Mouse (Mus musculus) heart, embryonic 16.5 days (tissue): ENCODE data around the gene Itk. TPM values are rescaled to one million over a fixed set of nuclear protein-coding genes. Genes with fewer than 3 reads are reported as not detected.
A peak's percentile ranks its signal among the peaks of the same experiment; 100 is the strongest.

Experiments
- ATAC-seq: fragments of 200-750 bp; cut with Nextera tagmentation; replicated peaks from 2 replicates; pipeline ENCODE4 v1.8.0; 2017; ENCODE audit warnings: moderate number of reproducible peaks; ENCODE audit not compliant: insufficient read depth, low FRiP score; ENCODE audit errors: extremely low read depth
- H3K27ac ChIP-seq: fragments of 300-500 bp; sonication (generic); 2 replicates; pipeline ENCODE4 v1.5.1; 2014; ENCODE audit warnings: mild to moderate bottlenecking, low read length, control low read depth, moderate library complexity
- H3K27me3 ChIP-seq: fragments of 300-500 bp; sonication (generic); 2 replicates; pipeline ENCODE4 v1.6.1; 2014; ENCODE audit warnings: low read length, mixed read lengths; ENCODE audit not compliant: control insufficient read depth, insufficient read depth
- H3K36me3 ChIP-seq: fragments of 300-500 bp; sonication (generic); 2 replicates; pipeline ENCODE4 v1.6.1; 2014; ENCODE audit not compliant: control insufficient read depth, insufficient read depth
- H3K4me1 ChIP-seq: fragments of 300-500 bp; sonication (generic); 2 replicates; pipeline ENCODE4 v1.6.1; 2014; ENCODE audit warnings: low read length, mixed read lengths; ENCODE audit not compliant: control insufficient read depth, insufficient read depth
- H3K4me2 ChIP-seq: fragments of 300-500 bp; sonication (generic); 2 replicates; pipeline ENCODE4 v1.6.1; 2014; ENCODE audit warnings: low read depth, mild to moderate bottlenecking, control low read depth, low read length
- H3K4me3 ChIP-seq: fragments of 300-500 bp; sonication (generic); 2 replicates; pipeline ENCODE4 v1.5.1; 2014; ENCODE audit warnings: mild to moderate bottlenecking, control low read depth, low read length
- H3K9ac ChIP-seq: fragments of 300-500 bp; sonication (generic); 2 replicates; pipeline ENCODE4 v1.6.1; 2014; ENCODE audit warnings: low read length, control low read depth
- H3K9me3 ChIP-seq: fragments of 300-500 bp; sonication (generic); replicated peaks from 2 replicates; pipeline ENCODE4 v1.6.1; 2016; ENCODE audit warnings: low read length; ENCODE audit not compliant: control insufficient read depth
- WGBS: fragments of 180-500 bp; shearing (Covaris S2); extraction: QIAGEN DNeasy Blood & Tissue Kit; methylation state at CpG from one replicate; pipeline ENCODE4 v1.1.7; 2014; 5-methylcytosine and 5-hydroxymethylcytosine counted together
- polyA plus RNA-seq: library from polyadenylated mRNA; unstranded; fragments of >200 nt; fragmentation: Nextera tagmentation; extraction: Ambion mirVana; gene quantifications from 2 replicates; pipeline ENCODE4 v1.2.1, GENCODE M21; 2015

Itk gene
- polyA plus RNA-seq, 1 experiment from 2014 or later: 5.2 TPM

DNA sequence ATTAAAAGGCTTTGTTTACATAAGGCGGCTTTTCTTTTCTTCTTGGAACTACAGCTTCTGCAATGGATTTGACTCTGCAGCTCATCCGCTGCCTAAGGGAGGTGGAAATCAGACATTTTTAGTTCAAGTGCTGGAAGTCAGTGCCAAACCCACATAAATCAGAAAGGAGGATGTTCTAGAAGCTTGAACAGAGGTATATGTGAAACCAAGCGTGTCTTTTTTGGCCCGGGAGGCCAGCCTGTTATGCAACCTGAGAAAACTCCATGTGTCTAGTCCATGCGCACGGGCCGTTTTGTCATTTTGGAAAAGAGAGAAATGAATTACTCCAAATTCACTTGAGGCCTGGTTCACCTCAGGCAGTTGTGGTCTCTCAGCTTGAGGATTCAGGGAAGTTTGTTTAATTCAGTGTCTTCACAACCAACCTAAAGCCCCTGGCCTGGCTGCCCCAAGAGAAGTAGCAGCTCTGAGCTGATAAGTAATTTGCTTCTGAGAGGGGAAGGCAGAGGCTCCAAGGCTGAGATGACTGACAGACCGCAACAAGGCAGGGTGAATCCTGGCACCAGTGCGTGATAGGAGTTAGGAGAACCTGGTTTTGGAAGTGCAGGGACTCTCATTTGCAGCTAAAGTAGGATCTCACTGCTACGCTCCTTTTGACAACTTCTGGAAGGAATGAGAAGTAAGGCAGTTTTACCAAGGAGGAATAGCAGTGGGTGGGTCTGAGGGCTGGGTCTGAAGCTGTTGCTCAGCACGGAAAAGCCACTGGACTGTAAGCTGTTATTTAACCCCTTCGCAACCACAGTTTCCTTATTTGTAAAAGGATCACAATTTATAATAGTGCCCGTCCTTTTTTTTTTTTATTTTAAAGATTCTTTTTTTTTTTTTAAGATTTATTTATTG is 90.2 kb downstream of the Itk start:
- H3K9ac ChIP-seq: no peak overlapping the region
- no peaks in the 10 kb centered on the region for H3K4me1 ChIP-seq
- no peaks in the 10 kb centered on the region for H3K36me3 ChIP-seq
- no peaks in the 10 kb centered on the region for H3K9me3 ChIP-seq
- H3K27ac ChIP-seq: no peak overlapping the region
- no peaks in the 10 kb centered on the region for H3K27me3 ChIP-seq
- H3K4me2 ChIP-seq: no peak overlapping the region
- no peak overlapping the region for H3K4me3 ChIP-seq
- 62% methylated on average over 13 of the region's 13 CpGs for WGBS
- ATAC-seq: no peak

DNA sequence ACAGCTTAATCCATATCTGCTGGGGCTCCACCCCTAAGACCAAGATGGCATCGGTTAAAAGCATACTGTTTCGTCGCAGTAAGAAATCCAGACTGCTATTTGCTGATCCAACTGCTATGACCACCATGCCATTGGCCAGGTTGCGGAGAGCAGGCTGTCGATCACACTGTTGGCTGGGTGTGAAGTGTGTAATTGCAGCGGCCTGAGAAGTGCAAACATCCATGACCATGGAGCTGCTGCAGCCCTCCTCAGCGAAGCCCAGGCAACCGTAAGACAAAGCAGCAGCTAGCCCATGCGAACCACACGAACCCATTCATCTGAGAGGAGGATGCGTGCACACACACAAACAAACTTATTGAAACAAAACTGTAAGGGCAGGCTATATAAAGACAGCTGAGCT is 94.9 kb downstream of the Itk start:
- Histone ChIP-seq H3K27me3 (no peaks in the 10 kb centered on the region), H3K27ac (no peak overlapping the region), H3K4me2 (no peak overlapping the region), H3K4me3 (no peak overlapping the region), H3K36me3 (no peaks in the 10 kb centered on the region), H3K9me3 (no peaks in the 10 kb centered on the region), H3K9ac (no peak overlapping the region), H3K4me1 (no peaks in the 10 kb centered on the region)
- ATAC-seq: no peak
- 88% methylated on average over 11 of the region's 11 CpGs for WGBS

DNA sequence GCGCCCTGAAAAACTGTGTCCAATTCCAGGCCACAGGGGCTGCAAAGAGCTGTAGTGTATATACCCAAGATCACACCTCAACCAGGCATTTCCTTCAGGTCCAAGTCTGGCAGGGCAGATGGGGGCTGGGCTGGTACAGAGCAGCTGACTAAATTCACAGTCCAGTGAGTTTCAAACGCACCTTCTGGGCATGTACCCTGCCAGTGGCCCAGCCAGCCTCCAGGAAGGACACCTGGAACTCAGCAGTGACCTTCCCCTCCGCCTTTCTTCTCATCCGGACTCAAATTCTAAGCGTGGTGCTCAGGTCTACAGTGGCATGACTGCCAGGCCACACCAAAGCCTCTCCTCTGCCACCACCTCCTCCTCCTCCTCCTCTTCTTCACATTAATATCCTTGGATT is 95.8 kb downstream of the Itk start:
- no peak overlapping the region for H3K27ac ChIP-seq
- no peaks in the 10 kb centered on the region for H3K27me3 ChIP-seq
- H3K4me2 ChIP-seq: no peak overlapping the region
- H3K4me3 ChIP-seq: no peak overlapping the region
- H3K4me1 ChIP-seq: no peaks in the 10 kb centered on the region
- no peak for ATAC-seq
- no peaks in the 10 kb centered on the region for H3K9me3 ChIP-seq
- WGBS: 84% methylated on average over 5 of the region's 5 CpGs
- H3K9ac ChIP-seq: no peak overlapping the region
- no peaks in the 10 kb centered on the region for H3K36me3 ChIP-seq

DNA sequence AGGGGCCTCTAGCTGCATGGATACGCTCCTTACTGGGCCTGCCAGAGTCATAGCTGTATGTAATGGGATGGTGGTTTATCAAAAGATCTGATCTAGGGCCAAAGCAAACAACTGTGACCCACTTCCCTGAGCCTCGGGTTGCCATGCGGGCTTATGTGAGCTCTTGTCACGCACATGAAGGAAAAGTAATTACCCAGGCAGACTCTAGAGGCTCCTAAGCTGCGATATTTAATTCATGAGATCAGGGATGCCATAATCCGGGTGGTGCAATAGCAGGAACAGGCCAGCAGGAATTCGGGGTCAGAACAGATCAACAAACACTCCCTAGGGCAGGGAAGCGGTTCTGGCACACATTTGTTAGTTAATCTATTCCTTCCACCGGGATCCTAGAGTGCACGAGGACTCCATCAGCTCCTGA is 98.3 kb downstream of the Itk start:
- Histone ChIP-seq H3K36me3 (no peaks in the 10 kb centered on the region), H3K27ac (no peak overlapping the region), H3K4me2 (no peak overlapping the region), H3K27me3 (no peaks in the 10 kb centered on the region), H3K9ac (no peak overlapping the region), H3K4me3 (no peak overlapping the region), H3K9me3 (no peaks in the 10 kb centered on the region), H3K4me1 (0 out of 2 replicates have a peak, but pooled peaks cover 2% of the 10 kb centered on the region)
- 54% methylated on average over 10 of the region's 10 CpGs for WGBS
- ATAC-seq: no peak

DNA sequence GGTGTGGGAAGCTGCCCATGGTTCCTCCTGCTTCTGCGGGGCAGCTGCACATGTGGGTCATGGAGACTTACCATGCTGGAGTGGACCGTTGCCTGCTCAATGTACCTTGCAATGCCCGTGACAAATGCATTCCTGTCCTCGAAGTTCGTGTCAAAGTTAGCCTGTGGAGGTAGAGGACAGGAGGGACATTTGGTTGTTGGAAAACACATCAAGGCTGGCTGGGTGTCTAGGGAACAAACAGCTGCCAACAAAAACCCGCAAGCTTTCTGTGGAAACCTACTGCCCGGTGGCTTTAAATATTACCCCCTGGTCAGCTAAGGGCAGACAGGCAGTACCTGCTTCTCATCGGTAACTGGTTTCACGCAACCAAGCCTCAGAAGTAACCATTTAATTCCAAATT is 99.8 kb downstream of the Itk start:
- no peak overlapping the region for H3K9ac ChIP-seq
- no peak overlapping the region for H3K27ac ChIP-seq
- no peak for ATAC-seq
- no peak overlapping the region for H3K4me2 ChIP-seq
- H3K9me3 ChIP-seq: no peaks in the 10 kb centered on the region
- WGBS: 80% methylated on average over 9 of the region's 9 CpGs
- H3K27me3 ChIP-seq: no peaks in the 10 kb centered on the region
- 0 out of 2 replicates have a peak, but pooled peaks cover 2% of the 10 kb centered on the region for H3K4me1 ChIP-seq
- no peaks in the 10 kb centered on the region for H3K36me3 ChIP-seq
- H3K4me3 ChIP-seq: no peak overlapping the region

DNA sequence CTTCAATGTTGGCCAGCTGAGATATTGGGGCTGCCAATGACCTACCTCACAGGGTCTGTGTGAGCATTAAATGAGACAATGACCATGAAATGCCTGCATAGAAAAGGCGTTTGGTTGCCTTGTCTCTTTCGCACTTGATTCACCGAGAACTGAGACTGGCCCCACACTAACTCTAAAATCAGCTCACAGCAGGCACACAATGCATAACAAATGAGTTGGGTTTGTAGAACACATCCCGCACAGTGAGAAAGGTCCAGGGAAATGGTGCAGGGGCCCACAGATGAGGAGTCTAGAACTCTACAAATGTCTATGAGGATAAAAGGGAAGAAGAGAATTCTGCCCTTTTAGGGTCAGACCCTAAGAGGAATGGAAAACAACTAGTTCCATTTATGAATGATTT is 100.3 kb downstream of the Itk start:
- Histone ChIP-seq H3K9ac (no peak overlapping the region), H3K4me1 (0 out of 2 replicates have a peak, but pooled peaks cover 2% of the 10 kb centered on the region), H3K36me3 (no peaks in the 10 kb centered on the region), H3K4me2 (no peak overlapping the region), H3K9me3 (no peaks in the 10 kb centered on the region), H3K4me3 (no peak overlapping the region), H3K27ac (no peak overlapping the region), H3K27me3 (no peaks in the 10 kb centered on the region)
- WGBS: 89% methylated on average over 4 of the region's 4 CpGs
- ATAC-seq: no peak

DNA sequence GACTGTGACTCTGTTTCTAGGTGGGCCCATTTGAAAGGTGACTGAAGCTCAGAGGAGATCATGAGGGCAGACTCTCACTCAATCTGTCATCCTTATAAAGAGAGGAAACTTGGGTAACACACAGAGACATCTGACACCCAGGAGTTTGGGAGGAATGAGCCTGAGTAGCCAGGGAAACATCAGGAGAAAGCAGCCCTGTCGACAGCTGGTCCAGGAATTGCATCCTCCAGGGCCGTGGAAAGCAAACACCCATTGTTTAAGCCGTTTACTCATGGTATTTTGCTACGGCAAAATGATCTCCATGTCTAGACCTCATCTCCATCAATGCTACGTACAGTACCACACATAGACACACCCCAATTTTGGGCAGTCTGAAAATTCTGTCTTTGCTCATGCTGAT is 101.2 kb downstream of the Itk start:
- no peaks in the 10 kb centered on the region for H3K9me3 ChIP-seq
- H3K27me3 ChIP-seq: no peaks in the 10 kb centered on the region
- no peak overlapping the region for H3K4me2 ChIP-seq
- H3K4me3 ChIP-seq: no peak overlapping the region
- WGBS: 43% methylated on average over 5 of the region's 5 CpGs
- no peak for ATAC-seq
- 0 out of 2 replicates have a peak, but pooled peaks cover 2% of the 10 kb centered on the region for H3K4me1 ChIP-seq
- no peak overlapping the region for H3K27ac ChIP-seq
- H3K9ac ChIP-seq: no peak overlapping the region
- H3K36me3 ChIP-seq: no peaks in the 10 kb centered on the region

DNA sequence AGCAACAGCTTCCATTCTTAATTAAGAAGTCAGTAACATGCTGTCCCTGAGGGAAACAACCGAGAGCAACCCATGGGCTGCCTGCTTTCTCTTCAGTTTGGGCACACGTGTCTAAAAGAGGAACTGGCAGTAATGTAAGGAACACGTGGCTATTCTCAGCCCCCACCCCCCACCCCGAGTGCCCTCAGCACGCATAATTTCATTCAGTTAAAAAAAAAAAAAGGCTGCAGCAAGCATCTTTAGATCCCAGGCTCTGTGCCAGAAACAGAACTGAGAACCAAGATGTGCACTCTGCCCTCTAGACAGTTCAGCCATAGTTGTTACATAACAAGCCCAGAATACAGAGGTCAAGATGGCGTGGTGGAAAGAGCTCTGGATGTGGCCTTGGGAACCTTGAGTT is 102.5 kb downstream of the Itk start:
- 37% methylated on average over 6 of the region's 6 CpGs for WGBS
- H3K4me3 ChIP-seq: no peak overlapping the region

DNA sequence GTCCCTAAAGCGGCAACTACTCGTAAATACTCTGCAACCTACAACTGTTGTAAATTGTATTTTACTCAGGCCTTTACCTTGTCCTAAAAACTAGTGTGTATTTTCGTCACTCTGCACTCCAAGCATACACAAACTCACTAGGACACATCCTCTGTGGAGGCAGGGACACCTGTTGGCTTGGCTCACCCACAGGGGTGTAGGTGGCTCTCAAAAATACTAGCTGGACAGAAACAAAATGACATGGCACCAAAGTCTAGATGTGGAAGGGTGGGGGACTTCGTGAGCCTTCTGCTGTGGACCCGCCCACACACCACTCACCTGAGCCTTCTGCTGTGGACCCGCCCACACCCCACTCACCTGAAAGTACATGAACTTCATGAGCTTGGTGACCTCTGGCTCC is 105.5 kb downstream of the Itk start:
- ATAC-seq: no peak
- Histone ChIP-seq H3K9ac (no peak overlapping the region), H3K27me3 (no peaks in the 10 kb centered on the region), H3K27ac (no peak overlapping the region), H3K9me3 (no peaks in the 10 kb centered on the region), H3K4me2 (no peak overlapping the region), H3K4me1 (0 out of 2 replicates have a peak, but pooled peaks cover 2% of the 10 kb centered on the region), H3K36me3 (no peaks in the 10 kb centered on the region), H3K4me3 (no peak overlapping the region)
- WGBS: 90% methylated on average over 6 of the region's 6 CpGs

More for the DNA sequence above, 102.5 kb downstream of the Itk start:
- ATAC-seq: no peak
- H3K36me3 ChIP-seq: no peaks in the 10 kb centered on the region
- 0 out of 2 replicates have a peak, but pooled peaks cover 2% of the 10 kb centered on the region for H3K4me1 ChIP-seq
- H3K4me2 ChIP-seq: no peak overlapping the region
- H3K9me3 ChIP-seq: no peaks in the 10 kb centered on the region
- H3K27me3 ChIP-seq: no peaks in the 10 kb centered on the region
- H3K27ac ChIP-seq: 0 out of 2 replicates have a peak overlapping the region, but pooled peaks have one; percentile 11
- H3K9ac ChIP-seq: no peak overlapping the region
